Mouse (Mus musculus) mouse embryonic stem cell (cell line): Measurements from ENCODE around the gene Fam98a.

Source experiments
- in situ Hi-C, 2 experiments: fragments of 300-500 bp; cut with MboI; formaldehyde crosslinking; loops; 1 replicate in 1 of 2; 3 replicates in 1 of 2; pipeline ENCODE4 v1.14.3; 2019 to 2020; ENCODE audit warnings: low sequenced_read_pairs in 2 of 2, low pct_unique_long_range_greater_than_20kb in 1 of 2, mixed read lengths in 1 of 2; ENCODE audit not compliant: unreplicated experiment in 1 of 2

Fam98a gene

DNA sequence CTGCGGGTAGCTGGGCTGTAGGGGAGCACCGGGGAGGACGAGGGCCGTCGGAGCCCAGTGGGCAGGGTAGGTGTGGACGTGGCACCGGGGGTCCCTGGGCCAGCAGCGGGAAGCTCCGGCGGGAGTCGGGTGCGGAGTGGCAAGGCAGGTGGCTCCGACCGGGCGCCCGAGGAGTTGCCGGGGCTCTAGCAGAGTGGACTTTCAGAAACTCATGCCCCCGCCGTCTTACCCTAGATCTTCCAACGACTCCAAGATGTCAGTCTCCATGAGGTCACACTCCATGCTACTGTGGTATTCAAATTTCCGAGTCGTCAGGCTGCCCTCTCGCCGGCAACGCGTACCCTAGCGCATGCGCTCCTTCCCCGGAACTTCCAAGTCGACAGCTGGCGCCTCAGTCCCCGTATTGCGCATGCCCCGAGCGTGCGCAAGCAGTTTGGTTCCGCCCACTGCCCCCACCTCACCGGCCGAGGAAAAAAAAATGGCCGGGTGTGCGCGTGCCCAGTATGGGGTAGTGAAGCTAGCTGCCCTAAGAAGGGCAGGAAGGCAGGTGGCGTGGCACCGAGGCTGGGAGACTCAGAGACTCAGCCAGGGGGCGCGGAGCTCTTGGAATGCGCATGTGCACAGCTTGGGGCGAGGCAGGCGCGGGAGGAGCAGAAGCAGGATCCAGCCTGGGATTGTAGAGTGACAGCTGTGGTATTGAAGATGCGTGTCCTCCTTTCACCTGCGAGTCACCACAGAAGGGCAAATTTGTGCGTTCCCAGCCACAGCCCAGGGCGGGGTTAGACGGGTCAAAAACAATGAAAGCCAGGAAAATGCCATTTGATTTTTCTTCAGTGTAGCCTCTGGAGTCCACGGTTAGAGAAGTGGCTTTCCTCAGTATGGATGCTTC, at the start of gene Fam98a:
TSS of gene Fam98a (minus strand) at position 435 of the 889 bp plus-strand sequence.
- in situ Hi-C loops, result no loop called here

GRCm38 (mm10) chr17:75598652-75599051, 46.9 kb upstream of the Fam98a start:
- in situ Hi-C loops, result no loop called here

- in situ Hi-C loops, result no loop called here
Observed at GRCm38 (mm10) chr17:75582738-75583137, 31.0 kb upstream of the Fam98a start.

GRCm38 (mm10) chr17:75575608-75576007, 23.9 kb upstream of the Fam98a start:
- in situ Hi-C loops, result no loop called here

- in situ Hi-C loops, result no loop called here
Observed at GRCm38 (mm10) chr17:75558041-75558440, 6.3 kb upstream of the Fam98a start.

- in situ Hi-C loops, result no loop called here
Observed at GRCm38 (mm10) chr17:75557031-75557430, 5.3 kb upstream of the Fam98a start.

GRCm38 (mm10) chr17:75550771-75551413, 854 bp downstream of the Fam98a start:
- in situ Hi-C loops, result no loop called here

DNA sequence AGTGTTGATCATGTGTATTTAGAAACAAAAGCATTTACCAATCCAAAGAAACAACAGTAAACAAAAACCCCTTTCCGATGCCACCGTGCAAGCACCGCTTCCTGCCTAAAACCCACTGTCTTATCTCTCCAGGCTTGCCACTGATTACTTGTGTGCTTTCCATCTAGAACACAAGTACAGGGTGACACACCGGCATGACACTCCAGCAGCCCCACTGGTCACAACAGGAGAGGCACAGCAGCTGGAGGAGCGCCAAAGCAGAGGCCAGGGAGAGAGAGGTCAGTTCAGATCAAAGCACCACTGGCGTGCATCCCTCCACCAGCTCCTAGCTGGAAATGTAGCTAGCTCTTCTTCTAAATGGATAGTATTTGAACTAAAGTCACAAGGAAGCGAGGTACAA, 7.5 kb downstream of the Fam98a start:
- in situ Hi-C loops, result no loop called here

DNA sequence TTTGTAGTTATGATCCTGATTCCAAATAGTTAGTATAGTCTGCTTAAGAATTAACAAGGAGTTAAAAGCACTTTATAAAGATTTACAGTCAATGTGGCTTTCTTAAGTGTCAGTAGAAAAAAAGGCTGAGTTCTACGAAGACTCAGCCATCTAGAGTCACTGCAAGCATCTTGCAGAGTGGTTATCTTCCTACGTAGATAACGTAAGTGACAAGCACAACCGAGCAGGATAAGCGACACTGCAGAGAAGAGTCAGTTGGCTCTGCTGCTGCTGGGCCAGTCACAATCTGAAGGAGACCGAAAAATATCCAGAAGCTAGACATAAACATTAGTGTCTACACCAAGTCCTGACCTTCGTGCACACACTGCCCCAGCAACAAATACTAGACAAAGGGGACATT, 8.3 kb downstream of the Fam98a start:
- in situ Hi-C loops, result no loop called here

GRCm38 (mm10) chr17:75539841-75540240, 11.9 kb downstream of the Fam98a start:
- in situ Hi-C loops, result no loop called here

- in situ Hi-C loops, result no loop called here
Observed at GRCm38 (mm10) chr17:75539130-75539529, 12.6 kb downstream of the Fam98a start.

DNA sequence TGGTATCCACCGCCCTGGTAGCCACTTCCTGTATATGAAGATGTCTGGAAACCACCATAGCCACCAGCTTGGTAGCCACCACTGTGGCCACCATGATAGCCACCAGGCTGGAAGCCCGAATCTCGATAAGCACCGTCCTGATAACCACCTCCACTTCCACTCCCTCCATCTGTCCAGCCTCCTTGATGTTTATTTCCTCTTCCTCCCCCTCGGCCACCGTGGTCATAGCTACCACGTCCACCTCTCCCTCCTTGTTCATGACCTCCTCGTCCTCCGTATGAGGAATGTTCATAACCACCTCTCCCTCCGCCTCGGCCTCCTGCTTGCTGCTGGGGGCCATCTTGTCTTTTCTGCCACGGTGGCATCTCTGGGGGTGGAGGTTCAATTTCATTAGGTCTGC, 13.3 kb downstream of the Fam98a start:
- in situ Hi-C loops, result no loop called here

DNA sequence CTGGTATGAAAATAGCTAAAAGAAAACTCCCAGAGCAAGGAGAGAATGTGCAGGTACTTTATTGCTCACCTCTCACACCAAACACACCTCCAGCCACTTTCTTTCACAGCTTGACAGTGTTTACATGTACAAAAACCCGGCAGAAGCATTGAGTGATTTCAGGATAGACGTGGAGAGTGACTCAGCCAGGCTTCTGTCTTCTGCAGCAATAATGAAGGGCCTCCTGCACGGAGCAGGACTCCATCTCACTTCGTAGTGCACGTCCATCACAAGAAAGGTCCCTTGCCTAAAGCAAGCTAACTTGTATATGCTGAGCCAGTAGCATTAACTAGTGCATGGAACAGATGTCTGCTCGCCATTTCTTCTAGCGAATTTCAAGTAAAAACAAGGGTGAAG, 14.7 kb downstream of the Fam98a start:
- in situ Hi-C loops, result no loop called here

DNA sequence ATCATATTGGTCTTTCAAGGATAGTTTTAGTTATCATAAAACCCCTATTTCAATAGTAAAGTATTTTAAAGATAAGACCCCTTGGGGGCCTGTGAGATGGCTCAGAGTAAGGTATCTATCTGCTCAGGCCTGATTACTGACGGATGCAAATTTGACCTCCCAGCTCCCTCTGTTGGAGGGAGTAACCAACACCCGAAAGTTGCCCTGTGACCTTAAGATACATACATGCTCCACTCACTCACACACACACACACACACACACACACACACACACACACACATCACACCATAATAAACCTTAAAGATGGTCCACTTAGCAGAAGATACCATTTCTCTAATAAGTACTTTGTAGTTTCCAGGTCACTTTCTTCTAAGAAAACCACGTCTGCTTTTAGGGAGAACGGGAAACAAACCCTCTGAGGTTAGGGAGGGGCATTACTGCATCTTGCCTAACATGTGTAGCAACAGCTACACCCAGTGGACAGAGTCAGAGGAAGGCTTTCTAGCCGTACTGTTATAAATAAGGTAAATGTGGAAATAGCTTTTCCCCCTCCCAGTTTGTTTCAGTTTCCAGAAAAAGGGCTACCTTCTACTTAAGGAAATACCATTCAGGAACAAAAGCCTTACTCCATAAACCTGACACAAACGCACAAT, 15.2 kb downstream of the Fam98a start:
- in situ Hi-C loops, result no loop called here

- in situ Hi-C loops, result no loop called here
Observed at GRCm38 (mm10) chr17:75535612-75536011, 16.1 kb downstream of the Fam98a start.

- in situ Hi-C loops, result no loop called here
Observed at GRCm38 (mm10) chr17:75534314-75535020, 17.3 kb downstream of the Fam98a start.

GRCm38 (mm10) chr17:75532469-75532986, 19.2 kb downstream of the Fam98a start:
- in situ Hi-C loops, result no loop called here

DNA sequence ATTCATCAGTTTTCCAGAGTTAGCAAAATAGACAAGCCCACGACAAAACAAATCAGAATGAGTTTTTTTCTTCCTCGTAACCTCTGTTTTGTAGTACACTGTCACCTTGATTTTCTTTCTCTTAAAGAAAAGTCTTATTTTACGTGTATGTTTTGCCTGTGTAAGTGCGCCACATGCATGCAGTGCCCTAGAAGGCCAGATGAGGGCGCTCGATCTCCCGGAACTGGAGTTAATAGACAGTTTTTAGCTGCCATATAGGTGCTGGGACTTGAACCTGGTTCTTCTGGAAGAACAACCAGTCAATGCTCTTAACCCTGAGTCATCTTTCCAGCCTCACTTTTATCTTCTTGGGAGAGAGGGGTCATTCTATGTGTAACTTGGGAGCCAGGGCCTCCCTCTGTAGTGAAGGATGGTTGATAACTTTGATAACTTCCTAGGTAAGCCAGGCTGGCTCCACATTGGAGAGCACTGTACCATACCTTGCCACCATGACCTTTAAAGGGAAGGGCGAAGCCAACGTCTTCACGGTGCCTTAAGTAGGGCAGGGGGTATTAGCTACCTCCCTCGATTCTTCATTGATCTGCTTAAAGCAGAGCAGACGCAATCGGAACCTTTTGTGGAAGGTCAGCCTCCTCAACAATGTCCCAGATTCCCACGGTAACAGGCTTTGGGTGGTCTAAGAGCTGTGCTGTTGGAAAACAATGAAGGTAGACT, 22.4 kb downstream of the Fam98a start:
- in situ Hi-C loops, result no loop called here
